Mouse (Mus musculus): ENCODE results near the gene Hoxc10. TPM values are rescaled to one million over a fixed set of nuclear protein-coding genes. Genes with fewer than 3 reads are reported as not detected.

The Hoxc10 gene
- polyA plus RNA-seq (2014; fragmentation: Nextera tagmentation; extraction: Ambion mirVana): not detected in 2 replicates

- Histone ChIP-seq H3K36me3 (ENCODE audit: control insufficient read depth, insufficient read depth, low read length) (no peaks in the 10 kb centered on the region), H3K9me3 (ENCODE audit: control insufficient read depth, low read length) (no peaks in the 10 kb centered on the region), H3K4me3 (ENCODE audit: low read depth, low read length) (no peak within 1 kb of the TSS), H3K27ac (ENCODE audit: low read depth, low read length) (no peak within 1 kb of the TSS), H3K27me3 (ENCODE audit: control insufficient read depth, insufficient read depth, low read length) (peaks cover 96% of the 10 kb centered on the region), H3K9ac (ENCODE audit: low read length) (no peak within 1 kb of the TSS), H3K4me1 (replicated peaks; ENCODE audit: control insufficient read depth, insufficient read depth, low read length) (no peaks in the 10 kb centered on the region), H3K4me2 (ENCODE audit: low read depth, low read length, severe bottlenecking) (no peak within 1 kb of the TSS)
- ATAC-seq (replicated peaks; ENCODE audit: low FRiP score) (peak; percentile 44), DNase-seq (ENCODE audit: low spot score) (no peak)
- 2% methylated on average over 27 of the region's 27 CpGs for WGBS
These were observed at the start of gene Hoxc10 for GRCm38 (mm10) chr15:102966776-102967311. Gene Hoxc10 (plus strand): TSS chr15:102966796.

GRCm38 (mm10) chr15:102917972-102918572 lies 48.5 kb upstream of the Hoxc10 start:
- H3K4me1 ChIP-seq (replicated peaks; ENCODE audit: control insufficient read depth, insufficient read depth, low read length): no peaks in the 10 kb centered on the region
- no peak overlapping the region for H3K9ac ChIP-seq (ENCODE audit: low read length)
- H3K4me3 ChIP-seq (ENCODE audit: low read depth, low read length): no peak overlapping the region
- H3K36me3 ChIP-seq (ENCODE audit: control insufficient read depth, insufficient read depth, low read length): no peaks in the 10 kb centered on the region
- ATAC-seq (replicated peaks; ENCODE audit: low FRiP score) (no peak), DNase-seq (ENCODE audit: low spot score) (no peak)
- H3K27me3 ChIP-seq (ENCODE audit: control insufficient read depth, insufficient read depth, low read length): peaks cover 92% of the 10 kb centered on the region
- no peaks in the 10 kb centered on the region for H3K9me3 ChIP-seq (ENCODE audit: control insufficient read depth, low read length)
- under 1% methylated on average over 20 of the region's 20 CpGs for whole genome bisulfite sequencing
- H3K27ac ChIP-seq (ENCODE audit: low read depth, low read length): no peak overlapping the region
- H3K4me2 ChIP-seq (ENCODE audit: low read depth, low read length, severe bottlenecking): no peak overlapping the region

- peaks cover 92% of the 10 kb centered on the region for H3K27me3 ChIP-seq (ENCODE audit: control insufficient read depth, insufficient read depth, low read length)
- H3K9me3 ChIP-seq (ENCODE audit: control insufficient read depth, low read length): no peaks in the 10 kb centered on the region
- ATAC-seq (replicated peaks; ENCODE audit: low FRiP score): no peak
- H3K4me1 ChIP-seq (replicated peaks; ENCODE audit: control insufficient read depth, insufficient read depth, low read length): no peaks in the 10 kb centered on the region
- H3K27ac ChIP-seq (ENCODE audit: low read depth, low read length): no peak overlapping the region
- H3K4me2 ChIP-seq (ENCODE audit: low read depth, low read length, severe bottlenecking): no peak overlapping the region
- H3K9ac ChIP-seq (ENCODE audit: low read length): no peak overlapping the region
- H3K4me3 ChIP-seq (ENCODE audit: low read depth, low read length): no peak overlapping the region
- 4% methylated on average over 7 of the region's 7 CpGs for WGBS
- H3K36me3 ChIP-seq (ENCODE audit: control insufficient read depth, insufficient read depth, low read length): no peaks in the 10 kb centered on the region
- DNase-seq (ENCODE audit: low spot score): no peak
These were observed 47.9 kb upstream of the Hoxc10 start for GRCm38 (mm10) chr15:102918611-102919265.

GRCm38 (mm10) chr15:102919336-102920180 lies 47.0 kb upstream of the Hoxc10 start:
- no peaks in the 10 kb centered on the region for H3K36me3 ChIP-seq (ENCODE audit: control insufficient read depth, insufficient read depth, low read length)
- ATAC-seq (replicated peaks; ENCODE audit: low FRiP score): no peak
- H3K4me3 ChIP-seq (ENCODE audit: low read depth, low read length): no peak overlapping the region
- peaks cover 95% of the 10 kb centered on the region for H3K27me3 ChIP-seq (ENCODE audit: control insufficient read depth, insufficient read depth, low read length)
- no peaks in the 10 kb centered on the region for H3K9me3 ChIP-seq (ENCODE audit: control insufficient read depth, low read length)
- H3K27ac ChIP-seq (ENCODE audit: low read depth, low read length): no peak overlapping the region
- DNase-seq (ENCODE audit: low spot score): no peak
- H3K9ac ChIP-seq (ENCODE audit: low read length): no peak overlapping the region
- WGBS: 2% methylated on average over 12 of the region's 12 CpGs
- no peak overlapping the region for H3K4me2 ChIP-seq (ENCODE audit: low read depth, low read length, severe bottlenecking)
- no peaks in the 10 kb centered on the region for H3K4me1 ChIP-seq (replicated peaks; ENCODE audit: control insufficient read depth, insufficient read depth, low read length)

GRCm38 (mm10) chr15:102920619-102921018 lies 46.0 kb upstream of the Hoxc10 start:
- H3K36me3 ChIP-seq (ENCODE audit: control insufficient read depth, insufficient read depth, low read length): no peaks in the 10 kb centered on the region
- no peak overlapping the region for H3K4me2 ChIP-seq (ENCODE audit: low read depth, low read length, severe bottlenecking)
- H3K27ac ChIP-seq (ENCODE audit: low read depth, low read length): no peak overlapping the region
- H3K9ac ChIP-seq (ENCODE audit: low read length): no peak overlapping the region
- WGBS: under 1% methylated on average over 19 of the region's 20 CpGs
- ATAC-seq (replicated peaks; ENCODE audit: low FRiP score) (peak; percentile 89), DNase-seq (ENCODE audit: low spot score) (peak; percentile 81)
- H3K4me1 ChIP-seq (replicated peaks; ENCODE audit: control insufficient read depth, insufficient read depth, low read length): no peaks in the 10 kb centered on the region
- peak overlapping the region; percentile 0; the same call in 1 of the 2 replicates for H3K4me3 ChIP-seq (ENCODE audit: low read depth, low read length)
- no peaks in the 10 kb centered on the region for H3K9me3 ChIP-seq (ENCODE audit: control insufficient read depth, low read length)
- H3K27me3 ChIP-seq (ENCODE audit: control insufficient read depth, insufficient read depth, low read length): peaks cover 95% of the 10 kb centered on the region

GRCm38 (mm10) chr15:102921053-102922011 lies 45.3 kb upstream of the Hoxc10 start, which contains the start of gene Hoxc13:
Gene Hoxc13 (plus strand): TSS chr15:102921103.
- Histone ChIP-seq H3K4me3 (ENCODE audit: low read depth, low read length) (peak within 1 kb of the TSS; percentile 0; the same call in 1 of the 2 replicates), H3K27ac (ENCODE audit: low read depth, low read length) (no peak within 1 kb of the TSS), H3K36me3 (ENCODE audit: control insufficient read depth, insufficient read depth, low read length) (no peaks in the 10 kb centered on the region), H3K9ac (ENCODE audit: low read length) (no peak within 1 kb of the TSS), H3K4me2 (ENCODE audit: low read depth, low read length, severe bottlenecking) (peak within 1 kb of the TSS; percentile 34; the same call in 1 of the 2 replicates), H3K9me3 (ENCODE audit: control insufficient read depth, low read length) (no peaks in the 10 kb centered on the region), H3K27me3 (ENCODE audit: control insufficient read depth, insufficient read depth, low read length) (peaks cover 95% of the 10 kb centered on the region), H3K4me1 (replicated peaks; ENCODE audit: control insufficient read depth, insufficient read depth, low read length) (no peaks in the 10 kb centered on the region)
- WGBS: under 1% methylated on average over 81 of the region's 88 CpGs
- DNase-seq (ENCODE audit: low spot score) (peak; percentile 68), ATAC-seq (replicated peaks; ENCODE audit: low FRiP score) (peak; percentile 57)

- Histone ChIP-seq H3K36me3 (ENCODE audit: control insufficient read depth, insufficient read depth, low read length) (no peaks in the 10 kb centered on the region), H3K27me3 (ENCODE audit: control insufficient read depth, insufficient read depth, low read length) (peaks cover 94% of the 10 kb centered on the region), H3K9me3 (ENCODE audit: control insufficient read depth, low read length) (no peaks in the 10 kb centered on the region), H3K27ac (ENCODE audit: low read depth, low read length) (no peak overlapping the region), H3K4me1 (replicated peaks; ENCODE audit: control insufficient read depth, insufficient read depth, low read length) (no peaks in the 10 kb centered on the region), H3K4me2 (ENCODE audit: low read depth, low read length, severe bottlenecking) (no peak overlapping the region), H3K9ac (ENCODE audit: low read length) (no peak overlapping the region), H3K4me3 (ENCODE audit: low read depth, low read length) (no peak overlapping the region)
- 1% methylated on average over 24 of the region's 24 CpGs for WGBS
- ATAC-seq (replicated peaks; ENCODE audit: low FRiP score) (no peak), DNase-seq (ENCODE audit: low spot score) (peak; percentile 68)
These were observed 44.6 kb upstream of the Hoxc10 start for GRCm38 (mm10) chr15:102922012-102922362.
